Mouse (Mus musculus): ENCODE measurements around the gene Etv5.

Gene Etv5

GRCm38 (mm10) chr16:22429377-22429776 is 10.1 kb downstream of the Etv5 start:
- DNase-seq = no peak

GRCm38 (mm10) chr16:22428853-22429341 is 10.6 kb downstream of the Etv5 start:
- DNase-seq = peak; percentile 81 to 90

DNA sequence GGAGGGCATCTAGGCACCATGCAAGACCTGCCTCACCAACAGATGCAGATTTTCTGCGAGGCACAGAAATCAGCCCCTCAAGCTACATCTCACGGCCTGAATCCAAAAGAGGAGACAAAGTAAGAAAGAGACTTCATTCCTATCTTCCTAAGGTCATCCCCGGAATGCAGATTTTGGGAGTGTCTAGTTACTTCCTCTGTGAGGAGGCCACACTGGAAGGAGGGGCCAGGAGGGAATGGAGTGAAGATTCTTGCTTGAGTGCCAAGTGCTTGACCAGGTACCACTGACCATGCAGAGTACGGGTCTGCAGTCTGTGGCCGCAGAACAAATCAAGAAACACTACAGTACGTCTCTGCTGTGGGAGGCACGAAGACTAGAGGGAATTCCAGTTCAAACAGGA is 12.7 kb downstream of the Etv5 start:
- DNase-seq = no peak

DNA sequence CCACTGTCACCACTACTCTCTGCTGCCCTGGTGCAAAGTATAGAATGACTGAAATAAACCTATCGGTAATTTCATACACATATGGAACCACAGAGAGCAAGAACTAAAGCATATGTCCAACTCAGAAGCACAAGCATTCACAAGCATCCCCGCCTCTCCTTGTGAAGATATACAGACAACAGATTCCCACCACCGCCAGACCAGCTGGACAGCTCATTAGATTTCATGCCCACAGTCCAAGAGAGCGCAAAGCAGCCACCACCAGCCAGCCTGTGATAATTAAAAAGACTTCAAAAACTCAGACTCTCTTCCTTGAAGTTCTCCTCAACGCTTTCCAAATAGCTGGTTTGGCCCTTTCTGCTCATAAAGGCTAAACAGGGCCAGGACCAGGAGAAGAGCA is 17.3 kb downstream of the Etv5 start:
- DNase-seq = no peak

GRCm38 (mm10) chr16:22417931-22418330 is 21.6 kb downstream of the Etv5 start:
- DNase-seq = no peak

DNA sequence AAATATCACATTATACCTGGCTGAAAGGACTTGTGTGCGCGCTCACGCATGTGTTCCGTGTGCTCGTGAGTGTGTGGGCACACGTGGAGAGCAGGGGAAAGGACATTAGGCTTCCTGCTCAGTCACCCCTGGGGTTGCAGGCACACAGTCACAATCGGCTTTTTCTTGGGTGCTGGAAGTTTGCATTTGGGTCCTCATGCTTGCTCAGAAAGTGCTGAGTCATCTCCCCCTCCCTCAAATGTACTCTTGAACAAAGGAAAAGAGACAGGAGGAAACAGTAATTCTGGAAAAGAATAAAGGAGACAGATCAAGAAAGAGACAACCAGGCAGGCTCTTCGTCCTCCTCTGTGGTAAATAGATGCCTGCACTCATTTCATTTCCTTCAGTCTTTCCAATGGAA is 22.5 kb downstream of the Etv5 start:
- no peak for DNase-seq

DNA sequence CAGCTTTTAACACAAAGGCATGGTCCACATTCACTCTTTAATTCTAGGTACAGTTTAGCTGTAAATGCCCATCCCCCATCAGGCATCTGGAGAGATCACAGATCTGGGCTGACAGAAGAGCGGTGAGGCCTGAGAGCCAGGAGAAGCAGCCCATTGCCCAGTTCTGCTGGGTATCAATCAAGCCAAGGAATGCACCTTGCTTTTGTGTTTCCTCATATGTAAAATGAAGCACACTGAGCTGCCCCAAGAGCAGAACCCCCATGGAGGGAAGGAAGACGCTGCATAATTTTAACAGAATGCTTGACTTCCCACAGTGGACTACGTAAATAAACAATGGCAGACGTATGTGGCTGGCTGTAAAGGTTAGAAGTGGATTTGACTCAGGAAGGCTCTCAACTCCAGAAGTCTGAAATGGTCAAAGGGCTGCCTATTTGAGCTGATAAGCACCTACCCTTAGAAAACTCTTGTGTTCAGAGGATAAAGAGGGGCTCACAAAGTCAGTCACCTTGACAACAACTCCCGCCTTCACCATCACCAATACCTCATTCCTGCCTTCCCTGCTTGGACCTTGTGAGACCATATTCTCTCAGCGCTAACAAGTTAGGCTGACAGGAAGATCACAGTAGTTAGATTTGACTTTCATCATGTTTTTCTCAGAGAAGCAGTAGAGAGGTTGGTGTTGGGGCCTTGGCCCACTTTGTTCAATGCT is 23.2 kb downstream of the Etv5 start:
- no peak for DNase-seq

DNA sequence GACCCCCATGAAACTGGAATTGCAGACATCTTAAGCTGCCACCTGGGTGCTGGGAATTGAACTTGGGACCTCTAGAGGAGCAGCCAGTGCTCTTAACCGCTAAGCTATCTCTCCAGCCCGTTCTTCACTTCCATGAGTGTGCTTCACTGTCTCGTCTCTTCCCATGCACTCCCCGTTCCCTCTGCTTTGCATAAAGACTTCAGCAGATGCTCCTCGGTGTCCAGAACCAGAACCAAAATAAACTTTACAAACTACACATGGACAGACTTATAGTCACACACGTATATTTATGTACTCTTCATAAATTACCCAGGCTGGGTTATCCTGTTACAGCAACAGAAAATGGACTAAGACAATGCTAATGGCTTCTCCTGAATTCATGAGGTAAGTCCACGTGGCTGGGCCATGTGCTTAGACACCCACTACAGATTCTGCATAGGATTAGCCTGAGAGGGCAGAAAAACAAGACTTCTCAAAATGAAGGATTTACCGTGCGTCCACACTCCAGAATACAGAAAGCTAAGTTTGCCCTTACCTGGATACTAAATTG is 25.2 kb downstream of the Etv5 start:
- DNase-seq = no peak

- DNase-seq = no peak
Observed at GRCm38 (mm10) chr16:22412459-22413229, 26.9 kb downstream of the Etv5 start.

- no peak for DNase-seq
Observed at GRCm38 (mm10) chr16:22411764-22412163, 27.8 kb downstream of the Etv5 start.

GRCm38 (mm10) chr16:22410000-22410399 is 29.5 kb downstream of the Etv5 start:
- no peak for DNase-seq

DNA sequence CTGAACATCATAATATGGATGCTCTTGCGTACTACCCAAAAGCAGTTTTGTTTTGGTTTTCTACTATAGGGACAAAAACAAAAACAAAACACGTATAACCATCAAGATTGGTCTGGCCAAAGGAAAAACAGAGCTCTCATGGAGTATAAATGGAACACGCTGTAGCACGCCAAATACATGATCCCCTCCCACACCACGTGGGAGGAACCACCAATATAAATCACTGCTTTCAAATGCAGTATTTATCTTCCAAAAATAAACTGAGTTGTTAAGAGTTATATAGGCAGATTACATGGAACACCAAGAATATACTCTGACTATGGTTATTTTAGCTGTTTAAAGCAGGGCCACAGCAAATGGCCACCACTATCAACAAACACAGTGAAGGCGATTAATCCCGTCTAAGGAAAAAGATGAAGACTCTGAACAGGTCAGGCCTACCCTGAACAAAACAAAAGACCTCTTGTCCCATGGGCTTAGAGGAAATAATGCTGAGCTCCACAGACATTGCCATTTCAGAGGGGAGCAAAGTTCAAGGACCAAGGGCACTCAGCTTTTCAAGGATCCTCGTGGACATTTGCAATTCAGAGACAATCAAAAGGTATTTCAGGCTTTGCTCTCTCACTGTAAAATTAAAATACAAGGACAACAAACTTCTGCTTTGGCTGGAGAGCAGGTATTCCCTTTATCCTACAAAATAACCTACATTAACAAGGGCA is 30.7 kb downstream of the Etv5 start:
- no peak for DNase-seq

DNA sequence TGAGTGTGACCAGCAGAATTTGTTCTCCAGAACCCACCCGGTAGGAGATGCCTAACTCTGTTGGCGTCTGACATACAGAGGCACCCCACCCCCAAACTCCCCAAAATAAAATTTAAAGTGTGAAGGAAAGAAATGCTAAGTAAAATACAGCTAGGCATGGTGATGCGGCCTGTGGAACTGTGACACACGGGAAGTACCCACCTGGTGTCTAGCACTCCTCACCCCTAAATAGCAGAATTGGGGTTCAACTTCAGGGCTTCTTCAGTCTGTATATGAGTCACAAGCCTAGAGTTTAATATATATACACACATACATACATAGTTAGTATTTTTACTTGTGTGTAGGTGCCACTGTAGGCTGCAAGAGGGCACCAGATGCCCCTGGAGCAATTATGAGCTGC is 32.8 kb downstream of the Etv5 start:
- no peak for DNase-seq

DNA sequence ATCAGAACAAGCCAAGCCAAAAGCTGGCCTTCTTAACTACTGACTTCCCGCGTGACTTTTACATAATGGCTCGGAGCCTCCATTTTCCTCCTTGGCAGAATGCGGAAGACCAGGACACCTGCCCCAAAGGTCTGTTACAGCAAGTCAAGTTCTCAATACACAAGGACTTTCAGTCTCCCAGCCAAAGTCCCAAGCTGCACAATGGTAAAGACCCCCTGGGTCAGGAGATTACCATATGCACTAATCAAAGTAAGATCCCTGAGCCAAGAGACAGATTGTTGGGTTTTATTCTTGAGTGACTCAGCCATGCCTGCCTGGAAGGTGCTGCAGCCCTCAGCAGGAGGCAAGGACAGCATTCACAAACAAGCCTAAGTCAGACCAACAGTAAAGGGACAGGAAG is 33.5 kb downstream of the Etv5 start:
- no peak for DNase-seq

DNA sequence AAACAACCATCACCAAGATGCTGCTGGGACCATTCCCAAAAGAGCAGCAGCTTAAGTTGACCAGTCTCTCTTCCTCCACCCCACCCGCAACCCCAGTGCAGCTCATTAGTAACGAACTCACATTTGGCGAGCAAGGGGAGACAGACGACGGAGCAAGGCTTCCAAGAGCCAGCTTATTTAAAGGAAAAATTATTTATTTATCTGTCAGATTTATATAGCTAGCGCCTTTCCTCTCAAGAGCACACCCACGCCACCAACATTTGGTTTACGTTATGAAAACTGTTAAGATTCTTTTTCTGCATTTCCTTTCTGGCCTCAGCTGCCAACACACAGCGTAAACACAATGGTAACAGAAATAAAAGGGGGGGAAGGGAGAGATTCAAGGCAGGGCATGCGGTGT is 34.0 kb downstream of the Etv5 start:
- DNase-seq = no peak

DNA sequence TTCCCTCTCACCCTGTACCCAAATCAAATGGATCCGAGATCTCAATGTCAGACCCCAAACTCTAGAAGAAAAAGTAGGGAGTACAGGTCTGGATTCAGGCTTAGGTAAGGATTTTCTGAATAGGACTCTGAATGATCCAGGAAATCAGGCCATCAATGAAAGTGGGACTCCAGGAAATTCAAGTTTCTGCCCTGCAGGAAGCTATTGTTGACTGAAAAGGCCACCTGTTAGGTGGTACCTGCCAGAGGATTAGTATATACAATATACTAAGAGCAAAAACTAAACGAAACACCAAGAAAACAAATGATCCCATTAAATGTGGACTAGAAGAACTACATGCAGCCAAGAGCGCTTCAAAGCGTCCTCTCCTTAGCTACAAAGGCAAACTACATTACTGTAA is 35.8 kb downstream of the Etv5 start:
- DNase-seq = no peak

- no peak for DNase-seq
Observed at GRCm38 (mm10) chr16:22402600-22402999, 36.9 kb downstream of the Etv5 start.

DNA sequence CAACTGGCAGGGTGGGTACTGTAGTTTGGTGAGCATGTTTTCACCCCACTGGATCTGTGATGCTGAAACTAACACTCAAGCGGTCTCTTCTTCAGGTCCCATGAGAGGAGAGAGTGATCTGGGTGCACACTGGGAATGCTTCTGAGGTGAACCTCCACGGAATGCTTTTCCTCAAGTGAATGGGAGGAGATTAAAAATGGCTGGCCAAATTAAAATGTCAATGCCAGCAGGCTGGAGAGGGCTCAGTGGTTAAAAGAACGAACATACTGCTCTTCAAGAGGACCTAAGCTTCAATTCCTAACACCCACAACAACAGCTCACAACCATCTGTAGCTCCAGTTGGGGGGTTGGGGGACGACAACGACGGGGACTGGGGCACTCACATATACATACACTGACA is 39.3 kb downstream of the Etv5 start:
- DNase-seq = no peak

DNA sequence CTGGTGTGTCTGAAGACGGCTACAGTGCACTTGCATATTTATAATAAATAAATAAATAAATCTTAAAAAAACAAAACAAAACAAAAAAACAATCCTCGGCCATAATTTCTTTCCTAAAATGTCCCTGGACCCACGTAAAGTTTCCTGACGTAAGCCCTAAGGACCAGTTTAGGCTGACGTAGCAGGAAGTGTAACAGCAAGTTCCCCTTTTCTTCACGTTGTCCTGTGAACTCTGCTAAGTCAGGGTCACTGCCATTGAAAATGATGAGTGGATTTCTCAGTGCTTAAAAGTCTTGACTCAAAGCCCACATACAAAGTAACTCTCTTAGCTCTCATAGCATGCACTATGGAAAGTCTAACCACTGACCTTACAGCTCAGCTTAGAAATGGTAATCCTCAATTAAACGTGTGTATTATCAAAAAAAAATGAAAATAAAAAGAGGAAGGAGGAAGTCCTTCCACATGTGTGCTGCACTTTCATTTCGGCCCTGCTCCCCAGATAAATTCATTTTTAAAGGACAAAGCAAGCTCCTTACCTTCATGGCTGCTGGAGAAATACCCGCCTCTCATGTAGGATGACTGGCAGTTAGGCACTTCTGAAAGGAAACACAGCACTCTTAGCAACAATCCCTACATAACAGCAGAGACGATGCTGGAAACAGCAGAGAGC is 40.6 kb downstream of the Etv5 start:
- no peak for DNase-seq

GRCm38 (mm10) chr16:22398354-22398753 is 41.2 kb downstream of the Etv5 start:
- no peak for DNase-seq

DNA sequence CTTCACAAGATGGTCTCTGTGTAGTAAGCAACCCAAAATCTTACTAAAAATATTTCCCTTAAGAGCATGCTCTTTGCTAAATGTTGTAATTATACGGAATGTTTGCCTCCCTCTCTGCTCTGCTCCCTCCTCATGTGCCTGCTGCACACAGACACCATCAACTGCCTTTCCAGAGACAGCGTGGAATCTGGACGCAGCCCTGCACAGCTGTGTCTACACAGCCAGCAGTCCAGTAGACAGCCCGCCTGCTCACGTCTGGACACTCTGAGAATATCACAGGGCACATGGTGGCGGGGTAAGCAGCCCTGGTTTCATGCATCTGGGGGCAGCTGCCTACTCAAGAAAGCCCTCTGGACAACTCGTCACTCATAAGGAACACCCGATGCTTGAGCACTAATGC is 43.1 kb downstream of the Etv5 start:
- DNase-seq = no peak

GRCm38 (mm10) chr16:22395093-22395844 is 44.2 kb downstream of the Etv5 start:
- DNase-seq = no peak
